Mouse (Mus musculus) liver, embryonic 13.5 days (tissue): Measurements from ENCODE around the gene Abhd14a. TPM values are rescaled to one million over a fixed set of nuclear protein-coding genes. Genes with fewer than 3 reads are reported as not detected.
A peak's percentile ranks its signal among the peaks of the same experiment; 100 is the strongest.

Experiments
- ATAC-seq: fragments of 200-750 bp; cut with Nextera tagmentation; 2 replicates; pipeline ENCODE4 v1.8.0; 2017; ENCODE audit warnings: low read depth, mild to moderate bottlenecking, moderate number of reproducible peaks, moderate library complexity
- DNase-seq: peaks from one replicate; pipeline ENCODE4 v3.0.0; 2022
- H3K27ac ChIP-seq: fragments of 300-500 bp; sonication (generic); 2 replicates; pipeline ENCODE4 v1.5.1; 2015; ENCODE audit warnings: moderate library complexity, mild to moderate bottlenecking, inconsistent platforms
- H3K27me3 ChIP-seq: fragments of 300-500 bp; sonication (generic); 2 replicates; pipeline ENCODE4 v1.6.1; 2015; ENCODE audit warnings: mild to moderate bottlenecking, inconsistent platforms
- H3K36me3 ChIP-seq: fragments of 300-500 bp; sonication (generic); 2 replicates; pipeline ENCODE4 v1.6.1; 2015; ENCODE audit warnings: mild to moderate bottlenecking, inconsistent platforms
- H3K4me1 ChIP-seq: fragments of 300-500 bp; sonication (generic); replicated peaks from 2 replicates; pipeline ENCODE4 v1.6.1; 2015; ENCODE audit warnings: inconsistent platforms
- H3K4me2 ChIP-seq: fragments of 300-500 bp; sonication (generic); 2 replicates; pipeline ENCODE4 v1.6.1; 2015; ENCODE audit warnings: inconsistent platforms, mild to moderate bottlenecking, moderate library complexity
- H3K4me3 ChIP-seq: fragments of 300-500 bp; sonication (generic); replicated peaks from 2 replicates; pipeline ENCODE4 v1.5.1; 2015; ENCODE audit warnings: mild to moderate bottlenecking, inconsistent platforms
- H3K9ac ChIP-seq: fragments of 300-500 bp; sonication (generic); 2 replicates; pipeline ENCODE4 v1.6.1; 2015; ENCODE audit warnings: mild to moderate bottlenecking, inconsistent platforms
- H3K9me3 ChIP-seq: fragments of 300-500 bp; sonication (generic); replicated peaks from 2 replicates; pipeline ENCODE4 v1.6.1; 2016; ENCODE audit warnings: inconsistent platforms
- WGBS: fragments of 180-500 bp; shearing (Covaris S2); methylation state at CpG from one replicate; pipeline ENCODE4 v1.1.7; 2015; ENCODE audit not compliant: insufficient replicate concordance; 5-methylcytosine and 5-hydroxymethylcytosine counted together
- polyA plus RNA-seq: library from polyadenylated mRNA; unstranded; fragments of >200 nt; fragmentation: Nextera tagmentation; extraction: Ambion mirVana; gene quantifications from 2 replicates; pipeline ENCODE4 v1.2.1, GENCODE M21; 2015

Gene Abhd14a
- polyA plus RNA-seq, 1 experiment from 2014 or later: 26.3 TPM

DNA sequence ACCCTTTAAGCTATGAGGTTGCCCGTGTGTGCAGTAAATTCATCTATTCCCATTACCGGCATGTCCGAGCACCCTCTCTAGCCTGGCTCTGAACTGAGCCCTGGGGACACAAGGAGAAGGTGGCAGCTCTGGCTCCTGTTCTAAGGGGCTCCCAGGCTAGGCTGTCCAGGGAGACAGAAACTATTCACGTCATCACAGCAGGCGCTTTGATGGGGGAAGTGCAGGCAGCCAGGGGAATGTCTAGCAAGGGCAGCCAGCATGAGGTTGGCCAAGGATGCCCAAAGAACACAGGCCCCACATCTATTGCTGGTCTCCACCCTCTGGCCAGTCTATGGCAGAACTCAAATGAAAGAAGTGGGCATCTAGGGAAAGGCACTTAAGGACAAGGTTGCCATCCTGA lies 10.4 kb upstream of the Abhd14a start:
- Histone ChIP-seq H3K4me1 (peaks cover 39% of the 10 kb centered on the region), H3K9me3 (no peaks in the 10 kb centered on the region), H3K9ac (no peak overlapping the region), H3K27me3 (peaks cover 22% of the 10 kb centered on the region), H3K4me2 (no peak overlapping the region), H3K27ac (no peak overlapping the region), H3K4me3 (no peak overlapping the region), H3K36me3 (peaks cover 11% of the 10 kb centered on the region)
- 76% methylated on average over 5 of the region's 5 CpGs for WGBS
- ATAC-seq (no peak), DNase-seq (no peak)

DNA sequence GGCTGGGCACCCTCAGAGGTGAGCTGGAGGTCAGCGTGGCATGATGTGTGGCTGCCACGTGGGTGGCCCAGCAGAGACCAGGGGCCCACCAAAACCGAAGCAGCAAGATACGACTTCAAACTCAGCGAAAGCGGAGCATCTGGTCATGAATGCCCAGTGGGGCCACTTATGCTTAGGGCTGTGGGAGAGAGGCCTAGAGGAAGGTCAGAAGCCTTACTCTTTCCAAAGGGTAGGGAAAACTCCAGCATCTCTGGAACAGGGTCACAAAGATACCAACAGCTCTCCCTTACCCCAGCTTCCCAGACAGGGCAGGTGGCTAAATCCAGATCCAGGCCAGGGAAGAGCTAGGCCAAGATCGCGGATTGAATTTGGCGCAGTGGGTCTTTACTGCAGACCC lies 9.7 kb upstream of the Abhd14a start:
- H3K27me3 ChIP-seq: peaks cover 30% of the 10 kb centered on the region
- H3K27ac ChIP-seq: no peak overlapping the region
- no peak overlapping the region for H3K4me3 ChIP-seq
- H3K36me3 ChIP-seq: peaks cover 9% of the 10 kb centered on the region
- peaks cover 46% of the 10 kb centered on the region for H3K4me1 ChIP-seq
- WGBS: 72% methylated on average over 9 of the region's 9 CpGs
- no peak overlapping the region for H3K4me2 ChIP-seq
- no peak for DNase-seq
- H3K9ac ChIP-seq: no peak overlapping the region
- no peaks in the 10 kb centered on the region for H3K9me3 ChIP-seq
- ATAC-seq: no peak

DNA sequence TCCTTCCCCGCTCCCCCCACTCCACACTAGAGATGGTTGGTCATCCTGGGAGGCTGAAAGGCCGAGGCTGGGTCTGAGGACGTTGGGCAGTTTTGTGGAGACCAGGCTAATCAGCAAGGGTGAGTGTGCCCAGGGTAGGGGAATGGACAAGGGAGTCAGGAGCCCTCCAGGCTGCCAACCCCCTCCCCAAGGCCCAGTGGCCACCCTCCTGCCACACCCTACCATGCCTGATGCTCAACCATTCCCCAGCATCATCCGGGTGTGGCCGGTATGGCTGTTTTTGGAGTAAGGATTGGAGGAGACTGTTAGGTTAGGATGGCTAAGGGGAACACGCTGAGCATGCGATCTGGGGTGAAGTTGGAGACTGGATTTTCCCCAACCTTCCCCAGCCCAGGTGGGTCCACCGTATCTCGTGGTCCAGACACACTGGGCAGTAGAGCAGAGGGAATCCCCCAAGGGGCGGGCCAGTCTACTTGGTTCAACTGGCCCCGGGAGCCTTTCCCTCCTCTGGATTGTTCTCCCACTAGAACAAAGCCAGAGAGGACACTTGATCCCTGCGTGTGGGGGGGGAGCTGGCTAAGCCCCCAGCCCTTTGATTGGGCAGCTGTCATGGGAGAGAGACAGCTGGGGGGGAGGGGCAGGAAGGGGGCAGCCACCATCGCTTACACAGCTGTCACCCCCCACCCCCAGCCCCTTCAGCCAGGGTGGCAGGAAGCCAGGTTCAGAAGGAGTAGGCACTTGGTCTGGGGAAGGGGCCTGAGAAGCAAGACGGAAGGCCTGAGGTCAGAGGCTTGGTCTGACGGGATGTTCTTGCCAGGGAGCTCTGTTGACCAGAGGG lies 9.1 kb upstream of the Abhd14a start:
- H3K36me3 ChIP-seq: peaks cover 5% of the 10 kb centered on the region; the same call in 1 of the 2 replicates
- DNase-seq: no peak
- no peak overlapping the region for H3K4me3 ChIP-seq
- no peak for ATAC-seq
- H3K9ac ChIP-seq: no peak overlapping the region
- 65% methylated on average over 15 of the region's 15 CpGs for WGBS
- no peak overlapping the region for H3K4me2 ChIP-seq
- no peak overlapping the region for H3K27ac ChIP-seq
- no peaks in the 10 kb centered on the region for H3K9me3 ChIP-seq
- peaks cover 36% of the 10 kb centered on the region for H3K27me3 ChIP-seq
- peaks cover 51% of the 10 kb centered on the region for H3K4me1 ChIP-seq

DNA sequence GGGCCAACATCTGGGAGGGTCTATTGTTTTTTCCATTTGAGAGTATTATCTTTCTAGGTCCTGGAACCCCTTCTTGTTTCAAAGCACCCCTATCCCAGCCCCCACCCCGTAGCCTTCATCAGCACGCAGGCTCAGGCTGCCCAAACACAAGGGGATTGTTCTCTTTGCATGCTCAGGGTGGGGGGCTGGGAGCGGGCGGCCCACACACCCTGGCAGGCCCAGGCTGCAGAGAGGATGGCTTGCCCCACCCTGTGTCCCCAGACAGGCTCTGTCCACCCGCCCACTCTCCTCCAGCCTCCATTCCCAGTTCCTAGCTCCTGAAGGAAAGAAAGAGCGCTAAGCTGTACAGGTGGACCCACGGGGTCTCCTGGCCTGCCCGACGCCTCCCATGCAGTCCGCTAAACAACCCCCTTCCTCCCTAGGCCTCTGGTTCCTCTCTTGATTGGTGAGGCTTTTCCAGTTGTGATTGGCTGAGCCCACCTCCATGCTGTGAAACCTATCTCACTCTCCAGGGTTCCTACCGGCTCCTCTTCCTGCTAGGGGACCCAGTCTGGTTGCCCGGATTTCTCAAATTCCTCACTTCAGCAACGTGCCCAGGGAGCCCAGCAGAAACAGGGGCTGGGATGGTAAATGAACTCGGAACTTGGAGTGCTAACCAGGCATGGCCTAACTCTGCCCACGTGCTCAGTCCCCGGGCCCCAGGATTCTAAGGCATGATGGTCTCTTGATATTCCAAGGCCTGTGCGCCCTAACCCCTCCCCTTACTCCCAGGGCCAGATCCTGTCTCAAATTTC lies 7.6 kb upstream of the Abhd14a start:
- Histone ChIP-seq H3K9me3 (no peaks in the 10 kb centered on the region), H3K9ac (peak overlapping the region; percentile 70), H3K27ac (peak overlapping the region; percentile 53; the same call in 1 of the 2 replicates), H3K36me3 (0 out of 2 replicates have a peak, but pooled peaks cover 2% of the 10 kb centered on the region), H3K27me3 (peaks cover 48% of the 10 kb centered on the region), H3K4me2 (peak overlapping the region; percentile 87), H3K4me1 (peaks cover 66% of the 10 kb centered on the region), H3K4me3 (peak overlapping the region; percentile 66)
- ATAC-seq (no peak), DNase-seq (no peak)
- WGBS: 19% methylated on average over 17 of the region's 17 CpGs

DNA sequence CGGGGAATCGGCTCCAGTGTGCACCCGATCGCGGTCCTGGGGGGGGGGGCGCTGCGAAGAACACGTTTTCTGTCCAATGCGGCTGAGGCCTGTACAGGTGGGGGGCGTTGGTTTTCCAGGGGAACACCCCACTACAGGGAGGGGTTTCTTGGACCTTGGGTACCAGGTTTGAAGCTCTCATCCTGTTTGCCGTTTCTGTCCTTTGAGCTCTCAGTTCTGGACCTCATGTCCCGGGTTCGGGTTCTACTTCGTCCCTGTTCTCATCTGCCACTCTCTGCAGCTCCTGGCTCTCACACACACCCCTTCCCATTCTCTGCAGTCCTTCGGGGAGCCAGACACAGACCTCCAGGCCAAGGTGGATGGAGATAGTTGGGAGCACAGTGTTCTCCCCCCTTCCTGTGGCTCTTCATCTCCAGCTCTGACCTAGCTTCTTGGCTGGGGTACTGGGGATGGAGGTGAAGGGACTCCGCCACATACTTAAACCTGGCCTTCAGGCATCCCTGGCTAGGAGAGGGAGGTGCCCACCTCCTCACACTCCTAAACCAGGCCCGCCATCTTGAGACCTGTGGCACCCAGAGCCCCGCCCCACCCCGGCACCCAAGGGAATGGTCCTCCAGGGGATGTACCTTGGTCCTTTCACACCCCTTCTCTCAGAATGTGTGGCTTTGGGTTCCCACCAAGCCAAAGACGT lies 6.7 kb upstream of the Abhd14a start:
- peaks cover 48% of the 10 kb centered on the region for H3K27me3 ChIP-seq
- no peaks in the 10 kb centered on the region for H3K36me3 ChIP-seq
- no peaks in the 10 kb centered on the region for H3K9me3 ChIP-seq
- 10% methylated on average over 13 of the region's 20 CpGs for WGBS
- H3K4me2 ChIP-seq: peak overlapping the region; percentile 87
- DNase-seq (no peak), ATAC-seq (peak; percentile 4; the same call in 1 of the 2 replicates)
- peak overlapping the region; percentile 66 for H3K4me3 ChIP-seq
- peak overlapping the region; percentile 70 for H3K9ac ChIP-seq
- peak overlapping the region; percentile 53; the same call in 1 of the 2 replicates for H3K27ac ChIP-seq
- H3K4me1 ChIP-seq: peaks cover 70% of the 10 kb centered on the region

DNA sequence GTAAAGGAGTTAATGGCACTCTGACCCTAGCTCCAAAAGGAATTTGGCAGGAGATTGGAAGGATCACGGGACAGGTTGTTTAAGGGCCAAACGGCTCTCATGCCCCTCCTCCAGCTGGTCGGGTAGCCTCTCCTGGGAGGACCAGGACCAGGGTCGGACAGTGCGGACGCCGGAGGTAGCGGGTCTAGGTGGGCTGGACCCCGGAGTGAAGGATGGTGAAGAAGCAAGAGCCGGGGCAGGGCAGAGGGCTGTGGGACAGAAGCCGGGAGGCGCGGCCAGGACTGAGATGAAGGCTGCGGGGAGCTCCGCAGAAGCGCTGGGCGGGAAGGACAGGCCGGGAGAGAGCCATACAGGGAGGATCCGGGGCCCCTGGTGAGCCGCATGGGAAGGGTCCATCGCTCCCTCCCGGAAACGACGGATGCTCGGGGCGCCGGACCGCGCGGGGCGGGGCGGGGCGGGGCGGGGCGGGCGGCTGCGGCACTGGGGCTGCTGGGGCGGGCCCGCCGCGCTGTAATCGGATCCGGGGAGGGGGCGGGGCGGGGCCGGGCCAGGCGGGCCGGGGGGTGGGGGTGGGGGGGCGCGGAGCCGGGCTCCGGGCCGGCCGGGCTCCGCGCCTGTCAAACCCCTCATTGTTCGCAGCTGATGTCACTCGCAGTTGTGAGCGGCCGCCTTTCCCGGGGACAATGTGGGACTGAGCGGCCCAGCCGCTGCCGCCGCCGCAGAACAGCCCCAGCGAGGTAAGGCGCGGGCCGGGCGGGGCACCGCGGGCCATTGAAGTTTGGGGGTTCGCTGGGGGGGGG lies 6.0 kb upstream of the Abhd14a start, which contains the start of gene Pcbp4:
TSS of gene Pcbp4 (plus strand) at position 21 of the 800 bp plus-strand sequence.
- Histone ChIP-seq H3K9ac (peak within 1 kb of the TSS; percentile 70), H3K36me3 (no peaks in the 10 kb centered on the region), H3K4me1 (peaks cover 78% of the 10 kb centered on the region)

DNA sequence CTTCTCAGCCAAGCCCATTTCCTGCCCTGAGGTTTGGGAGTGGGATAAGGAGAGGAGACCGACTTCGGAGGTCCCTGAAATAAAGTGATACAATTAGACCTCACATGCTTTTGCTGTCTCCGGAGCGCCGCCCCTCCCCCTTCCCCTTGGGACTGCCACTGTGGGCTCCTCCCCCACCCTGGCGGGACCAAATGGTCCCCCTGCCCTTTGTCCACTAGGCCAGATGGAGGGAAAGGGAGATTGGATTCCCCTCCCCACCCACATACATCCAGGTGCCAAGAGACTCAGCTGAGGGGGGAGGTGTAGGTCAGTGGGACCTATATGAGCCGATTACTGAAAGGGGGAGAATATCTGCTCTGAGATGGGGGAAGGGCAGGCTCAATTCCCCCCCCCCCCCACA lies 5.3 kb upstream of the Abhd14a start:
- no peaks in the 10 kb centered on the region for H3K36me3 ChIP-seq
- 0 out of 2 replicates have a peak overlapping the region, but pooled peaks have one; percentile 70 for H3K9ac ChIP-seq
- H3K4me3 ChIP-seq: peak overlapping the region; percentile 66
- H3K4me1 ChIP-seq: peaks cover 84% of the 10 kb centered on the region
- ATAC-seq (peak; percentile 18), DNase-seq (no peak)
- no peaks in the 10 kb centered on the region for H3K9me3 ChIP-seq
- WGBS: 16% methylated on average over 7 of the region's 7 CpGs
- H3K27ac ChIP-seq: peak overlapping the region; percentile 80
- H3K4me2 ChIP-seq: peak overlapping the region; percentile 87
- H3K27me3 ChIP-seq: peaks cover 48% of the 10 kb centered on the region

More for the DNA sequence above, 6.0 kb upstream of the Abhd14a start, which contains the start of gene Pcbp4:
- H3K27me3 ChIP-seq: peaks cover 48% of the 10 kb centered on the region
- H3K27ac ChIP-seq: peak within 1 kb of the TSS; percentile 80
- 1% methylated on average over 28 of the region's 74 CpGs for WGBS
- H3K4me2 ChIP-seq: peak within 1 kb of the TSS; percentile 87
- ATAC-seq (peak; percentile 65), DNase-seq (no peak)
- peak within 1 kb of the TSS; percentile 66 for H3K4me3 ChIP-seq
- no peaks in the 10 kb centered on the region for H3K9me3 ChIP-seq

DNA sequence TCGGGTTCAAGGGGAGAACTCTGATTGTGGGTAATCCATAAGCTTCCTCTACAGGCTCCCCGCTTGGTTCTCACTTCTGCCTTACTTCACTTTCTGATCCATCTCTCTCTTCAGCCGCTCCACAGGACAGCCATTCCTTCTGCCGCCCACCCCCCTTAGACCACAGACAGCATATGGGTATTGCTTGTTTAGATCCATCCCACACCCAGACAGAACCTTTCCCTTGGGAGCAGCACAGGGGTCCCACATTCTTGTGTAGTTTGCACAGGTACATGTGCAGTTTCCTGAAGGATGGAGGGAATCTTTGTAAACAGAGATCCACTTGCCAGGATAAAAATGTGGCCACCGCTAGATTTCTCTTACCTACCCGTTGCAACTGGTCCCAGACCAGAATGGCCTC lies 4.9 kb upstream of the Abhd14a start:
- DNase-seq (no peak), ATAC-seq (no peak)
- H3K4me1 ChIP-seq: peaks cover 89% of the 10 kb centered on the region
- peaks cover 48% of the 10 kb centered on the region for H3K27me3 ChIP-seq
- WGBS: 49% methylated on average over 6 of the region's 6 CpGs
- H3K4me3 ChIP-seq: peak overlapping the region; percentile 66
- H3K4me2 ChIP-seq: peak overlapping the region; percentile 87
- 0 out of 2 replicates have a peak overlapping the region, but pooled peaks have one; percentile 23 for H3K27ac ChIP-seq
- H3K36me3 ChIP-seq: no peaks in the 10 kb centered on the region
- no peaks in the 10 kb centered on the region for H3K9me3 ChIP-seq
- H3K9ac ChIP-seq: no peak overlapping the region

DNA sequence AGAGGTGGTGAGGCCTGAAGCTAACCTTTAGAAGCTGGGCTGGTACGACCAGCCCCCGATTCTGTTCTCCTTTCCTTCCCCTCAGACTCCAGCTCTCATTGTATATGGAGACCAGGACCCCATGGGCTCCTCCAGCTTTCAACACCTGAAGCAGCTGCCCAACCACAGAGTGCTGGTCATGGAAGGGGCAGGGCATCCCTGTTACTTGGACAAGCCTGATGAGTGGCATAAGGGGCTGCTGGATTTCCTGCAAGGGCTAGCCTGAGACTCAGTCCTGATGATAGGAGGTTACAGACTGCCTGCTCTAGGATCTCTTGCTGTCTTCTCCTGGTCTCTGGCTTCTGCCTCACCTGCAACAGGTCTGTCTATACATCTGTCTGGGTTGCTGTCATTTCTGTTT lies 4.4 kb upstream of the Abhd14a start:
- ATAC-seq (no peak), DNase-seq (no peak)
- WGBS: 72% methylated on average over 2 of the region's 2 CpGs
- H3K9ac ChIP-seq: no peak overlapping the region
- H3K4me2 ChIP-seq: peak overlapping the region; percentile 87; the same call in 1 of the 2 replicates
- H3K4me3 ChIP-seq: no peak overlapping the region
- no peaks in the 10 kb centered on the region for H3K36me3 ChIP-seq
- peaks cover 48% of the 10 kb centered on the region for H3K27me3 ChIP-seq
- H3K9me3 ChIP-seq: no peaks in the 10 kb centered on the region
- H3K4me1 ChIP-seq: peaks cover 91% of the 10 kb centered on the region
- H3K27ac ChIP-seq: no peak overlapping the region

DNA sequence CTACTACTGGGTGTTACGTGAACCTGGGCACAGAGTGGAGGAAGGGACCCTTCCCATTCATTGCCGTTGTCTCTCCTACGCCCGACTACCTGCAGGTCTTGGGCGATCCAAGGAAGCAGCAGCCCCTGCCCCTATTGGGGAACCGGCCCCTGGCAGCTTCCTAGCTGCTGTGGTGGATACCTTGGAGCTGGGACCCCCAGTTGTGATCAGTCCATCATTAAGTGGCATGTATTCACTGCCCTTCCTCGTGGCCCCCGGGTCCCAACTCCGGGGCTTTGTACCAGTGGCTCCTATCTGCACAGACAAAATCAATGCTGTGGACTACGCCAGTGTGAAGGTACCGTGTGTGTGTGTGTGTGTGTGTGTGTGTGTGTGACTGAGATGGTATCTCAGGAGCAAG lies 3.8 kb upstream of the Abhd14a start:
- Histone ChIP-seq H3K27me3 (peaks cover 48% of the 10 kb centered on the region), H3K4me2 (peak overlapping the region; percentile 20; the same call in 1 of the 2 replicates)
- no peak for ATAC-seq

More for the DNA sequence above, 3.8 kb upstream of the Abhd14a start:
- Histone ChIP-seq H3K9ac (no peak overlapping the region), H3K4me3 (no peak overlapping the region), H3K27ac (no peak overlapping the region), H3K4me1 (peaks cover 91% of the 10 kb centered on the region), H3K36me3 (no peaks in the 10 kb centered on the region), H3K9me3 (no peaks in the 10 kb centered on the region)
- WGBS: 69% methylated on average over 11 of the region's 11 CpGs
- DNase-seq: no peak
